Mouse (Mus musculus) urinary bladder, postnatal 14 days (tissue): ENCODE measurements at regions not wholly inside any gene's neighbourhood (a gene's known extent, or its start where the extent isn't known, plus 50 kb on each side); places are given as distances from the start of the nearest gene placed in this dataset.

Source experiments
- DNase-seq: peaks from one replicate; pipeline ENCODE4 v3.0.0; 2021; ENCODE audit warnings: low spot score

DNA sequence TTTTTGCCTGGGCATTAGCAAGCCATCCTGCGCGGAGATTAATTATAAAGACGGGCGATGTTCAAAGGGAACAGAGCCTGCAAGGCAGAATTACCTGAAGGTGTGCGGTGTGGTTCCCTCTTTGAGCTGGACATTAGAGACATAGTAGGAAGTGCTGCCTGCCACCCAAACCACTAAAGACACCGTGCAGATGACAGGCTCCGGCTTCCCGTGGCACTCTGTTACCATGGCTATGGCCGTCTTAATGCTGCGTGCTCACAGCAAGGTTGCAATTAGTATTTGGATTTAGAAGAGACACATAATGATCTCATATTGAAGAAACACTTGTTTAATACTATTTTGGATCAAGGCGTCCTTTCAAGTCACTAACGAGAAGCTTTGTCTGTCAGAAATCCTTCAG lies 95.0 kb upstream of the Sox5 start:
- no peak for DNase-seq

DNA sequence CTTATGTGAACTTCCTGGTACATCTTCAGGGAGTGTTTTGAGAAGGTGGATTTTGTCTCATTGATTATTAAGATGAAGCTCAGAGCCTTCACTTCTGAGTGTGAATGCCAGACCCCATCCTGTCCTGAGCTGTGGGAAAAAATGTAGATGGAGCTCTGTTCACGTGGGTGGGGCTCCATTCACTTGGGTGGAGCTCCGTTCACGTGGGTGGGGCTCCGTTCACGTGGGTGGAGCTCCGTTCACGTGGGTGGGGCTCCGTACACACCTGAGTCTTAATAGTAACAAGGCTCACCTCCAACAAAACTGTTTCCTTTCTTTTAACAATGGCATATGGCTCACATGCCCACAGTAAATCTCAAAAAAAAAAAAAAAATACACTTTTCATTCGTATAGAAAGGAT lies 94.1 kb upstream of the Sox5 start:
- no peak for DNase-seq

DNA sequence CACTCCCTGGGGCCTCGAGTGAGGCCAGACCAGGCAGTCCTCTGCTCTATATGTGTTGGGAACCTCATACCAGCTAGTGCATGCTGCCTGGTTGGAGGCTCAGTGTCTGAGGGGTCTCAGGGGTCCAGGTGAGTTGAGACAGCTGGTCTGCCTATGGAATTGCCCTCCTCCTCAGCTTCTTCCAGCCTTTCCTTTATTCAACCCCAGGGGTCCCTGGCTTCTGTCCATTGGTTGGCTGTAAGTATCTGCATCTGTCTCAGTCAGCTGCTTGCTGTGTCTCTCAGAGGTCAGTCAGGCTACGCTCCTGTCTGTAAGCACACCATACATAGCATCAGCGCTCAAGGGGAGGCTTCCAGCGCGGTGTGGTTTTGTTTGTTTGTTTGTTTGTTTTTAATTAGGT lies 92.5 kb upstream of the Sox5 start:
- DNase-seq = no peak

DNA sequence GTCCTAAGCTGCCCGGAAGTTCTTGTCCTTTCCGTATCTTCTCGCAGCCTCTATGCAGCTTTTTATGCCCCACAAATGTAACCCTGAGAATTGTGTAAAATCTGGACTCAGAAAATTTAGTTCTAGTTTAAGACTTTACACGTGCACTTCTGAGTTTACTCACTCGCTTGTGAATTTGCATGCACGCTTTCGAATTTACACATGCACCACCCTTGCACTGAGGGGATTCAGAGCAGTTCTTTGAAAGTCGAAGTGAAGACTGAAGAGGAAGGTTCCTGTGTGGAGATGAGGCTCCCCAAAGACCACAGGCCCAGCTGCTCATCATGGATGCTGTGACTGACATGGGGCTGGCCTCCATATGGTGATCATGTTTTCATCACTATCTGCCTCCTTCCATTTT lies 89.2 kb upstream of the Sox5 start:
- DNase-seq = no peak

DNA sequence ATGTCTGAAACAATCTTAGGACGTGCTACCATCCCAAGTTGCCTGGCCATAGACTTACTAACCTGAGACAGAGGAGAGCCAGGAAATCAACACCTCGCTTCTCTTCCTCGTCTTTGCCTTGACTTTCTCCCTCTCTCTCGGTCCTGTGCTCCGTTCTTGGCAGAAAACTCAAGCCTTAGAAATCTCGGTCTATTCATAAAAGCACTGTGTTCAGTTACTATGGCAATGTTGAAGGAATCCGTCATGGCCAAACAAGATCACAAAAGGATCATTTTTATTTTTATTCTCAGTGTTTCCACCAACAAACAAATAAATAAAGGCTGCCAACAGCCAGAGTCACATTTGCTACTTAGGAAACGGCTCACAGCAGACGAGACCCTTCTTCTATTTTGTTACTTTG lies 85.6 kb upstream of the Sox5 start:
- no peak for DNase-seq

DNA sequence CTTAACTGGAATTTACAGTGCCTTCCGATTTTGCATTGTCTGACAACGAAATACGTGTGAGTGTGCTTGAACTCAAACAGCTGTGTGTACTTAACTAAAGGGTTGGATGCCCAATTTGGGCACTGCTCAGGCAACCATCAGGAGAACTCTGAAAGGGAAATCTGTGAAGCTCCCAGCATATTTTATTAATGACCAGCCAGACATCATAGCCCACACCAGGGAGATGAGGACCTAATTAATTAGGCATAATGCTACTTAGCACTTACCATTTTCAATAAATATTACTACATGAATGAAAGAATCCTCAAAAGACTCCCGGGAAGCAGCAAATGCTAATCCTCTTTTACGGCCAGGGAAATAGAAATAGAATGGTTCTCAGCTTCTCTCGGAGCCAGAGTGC lies 82.2 kb upstream of the Sox5 start:
- DNase-seq = no peak

DNA sequence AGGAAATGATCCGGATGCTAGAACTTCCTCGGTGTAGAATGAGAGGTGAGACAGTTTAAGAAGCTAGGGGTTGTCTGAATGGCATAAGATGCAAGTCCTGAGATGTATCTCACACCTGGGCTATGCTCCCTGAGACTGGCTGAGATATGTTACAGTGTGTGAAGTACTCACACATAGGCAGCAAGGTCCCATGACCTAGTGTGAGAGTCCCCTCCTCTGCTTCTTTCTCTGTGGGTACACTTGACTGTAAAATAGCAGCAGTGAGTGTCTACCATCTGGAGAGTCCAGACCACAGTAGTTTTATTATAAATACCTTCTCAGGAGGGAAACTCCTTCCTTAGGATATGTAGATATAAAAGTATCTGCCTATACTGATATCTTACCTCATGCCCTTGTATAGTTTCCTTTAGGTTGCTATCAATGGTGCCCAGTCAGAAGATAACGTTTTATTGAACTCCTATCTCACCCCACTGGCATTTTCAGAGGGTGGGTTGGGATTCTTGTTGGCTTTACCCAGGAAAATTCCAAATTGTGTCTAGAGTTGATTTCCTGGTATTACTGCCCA lies 81.7 kb upstream of the Sox5 start:
- no peak for DNase-seq

DNA sequence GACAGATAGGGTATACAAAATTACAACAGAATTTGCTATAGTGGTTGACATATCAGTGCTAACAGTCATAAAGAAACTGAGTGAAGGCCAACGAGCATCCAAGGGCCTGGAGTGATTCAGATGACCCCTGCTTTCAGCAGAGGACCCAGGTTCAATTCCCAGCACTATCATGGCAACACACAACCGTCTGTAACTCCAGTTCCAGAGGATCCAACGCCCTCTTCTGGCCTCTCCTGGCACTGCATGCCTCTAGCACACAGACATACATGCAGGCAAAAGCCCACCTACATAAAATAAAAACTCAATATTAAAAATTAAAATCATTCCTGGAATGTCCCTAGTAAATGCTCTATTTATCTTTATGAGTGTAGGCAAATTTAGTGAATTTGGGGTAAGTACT lies 59.7 kb upstream of the Sox5 start:
- no peak for DNase-seq

DNA sequence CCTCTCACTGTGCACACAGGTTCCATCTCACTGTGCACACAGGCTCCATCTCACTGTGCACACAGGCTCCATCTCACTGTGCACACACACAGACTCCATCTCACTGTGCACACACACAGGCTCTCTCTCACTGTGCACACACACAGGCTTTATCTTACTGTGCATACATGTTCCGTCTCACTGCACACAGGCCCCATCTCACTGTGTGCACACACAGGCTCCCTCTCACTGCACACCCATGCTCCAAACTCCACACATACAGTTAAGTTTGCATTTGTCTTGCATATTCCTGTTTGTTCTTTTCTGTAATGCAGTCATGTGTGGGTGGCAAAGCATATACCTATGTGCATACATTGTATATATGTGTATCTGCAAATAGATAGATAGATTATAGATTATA lies 57.6 kb upstream of the Sox5 start:
- DNase-seq = no peak

DNA sequence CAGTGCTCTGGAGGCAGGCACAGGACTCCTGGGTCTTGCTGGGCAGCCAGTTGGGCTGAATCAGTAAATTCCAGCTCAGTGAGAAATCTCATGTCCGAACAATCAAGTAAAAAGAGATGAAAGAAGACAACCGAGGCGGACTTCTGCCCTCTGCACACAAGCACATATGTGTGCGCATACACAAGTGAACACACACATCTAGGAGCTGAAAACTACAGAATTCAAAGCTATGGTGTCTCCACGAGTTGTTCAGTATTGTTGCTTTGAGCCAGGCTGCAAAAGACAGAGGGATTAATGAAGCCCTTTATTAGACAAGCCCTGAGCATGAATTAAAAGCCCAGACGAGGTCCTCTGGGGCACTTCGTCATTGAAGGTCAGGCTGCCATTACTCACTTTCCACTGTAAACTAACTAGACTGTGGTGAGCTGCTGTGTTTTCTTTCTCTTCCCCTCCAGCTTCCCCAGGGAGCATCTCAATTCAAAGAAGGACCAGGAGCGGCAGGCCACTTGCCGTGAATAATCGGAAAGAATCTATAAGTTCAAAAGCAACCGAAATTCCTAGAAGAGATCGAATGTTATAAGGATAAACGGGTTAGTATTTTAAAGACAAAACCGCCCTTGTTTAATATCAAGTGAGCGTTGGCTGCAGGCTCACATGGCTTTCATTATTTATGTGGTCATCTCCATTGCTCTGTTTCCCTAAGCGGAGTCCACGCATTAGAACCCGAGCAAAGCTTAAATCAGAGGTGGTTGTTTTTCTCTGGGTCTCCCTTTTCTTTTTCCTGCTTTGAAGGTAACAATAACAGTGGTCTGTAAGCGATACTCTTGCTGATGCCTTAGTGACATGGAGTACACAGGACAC lies 52.8 kb upstream of the Sox5 start:
- DNase-seq = no peak
